Comparison of ENCODE assay signal across 10 mouse cellular contexts in genomic region chr4:133929278-133929670, GRCm38 (mm10). TPM values are rescaled to one million over a fixed set of nuclear protein-coding genes. Genes with fewer than 3 reads are reported as not detected.
DNase-seq lines count a peak whose midpoint lies in the region; ATAC-seq lines count a peak whose summit lies in the region.
"Had no signal": no experiment of that assay in that cellular context is flagged by ENCODE, and none has a peak within 500 bp of the region (broad histone marks: within the 10 kb centered on the region; RNA-seq: fewer than 3 reads in every experiment).

No protein-coding gene starts in this region.

- H3K36me3 ChIP-seq in megakaryocyte, embryonic 14.5 days (replicated peaks; ENCODE audit: low read length) = no peaks in the 10 kb centered on the region
- no peaks in the 10 kb centered on the region for H3K36me3 ChIP-seq in intestine, embryonic 15.5 days
- H3K36me3 ChIP-seq in liver, embryonic 13.5 days = no peaks in the 10 kb centered on the region
- no peaks in the 10 kb centered on the region for H3K36me3 ChIP-seq in hindbrain, embryonic 11.5 days (ENCODE audit: control insufficient read depth, insufficient read depth, low read length)
- H3K36me3 ChIP-seq: neural tube, embryonic 13.5 days had no signal

- no peaks in the 10 kb centered on the region for H3K9me3 ChIP-seq in megakaryocyte, embryonic 14.5 days
- H3K9me3 ChIP-seq in intestine, embryonic 15.5 days = no peaks in the 10 kb centered on the region
- H3K9me3 ChIP-seq in liver, embryonic 13.5 days (replicated peaks) = no peaks in the 10 kb centered on the region
- no peaks in the 10 kb centered on the region for H3K9me3 ChIP-seq in hindbrain, embryonic 11.5 days (ENCODE audit: control insufficient read depth, low read length)
- H3K9me3 ChIP-seq: neural tube, embryonic 13.5 days had no signal

- H3K4me1 ChIP-seq in megakaryocyte, embryonic 14.5 days = peaks cover 56% of the 10 kb centered on the region
- H3K4me1 ChIP-seq in intestine, embryonic 15.5 days (replicated peaks) = 0 out of 2 replicates have a peak, but pooled peaks cover 6% of the 10 kb centered on the region
- H3K4me1 ChIP-seq in liver, embryonic 13.5 days (replicated peaks) = peaks cover 22% of the 10 kb centered on the region
- H3K4me1 ChIP-seq in hindbrain, embryonic 11.5 days (replicated peaks; ENCODE audit: control insufficient read depth, insufficient read depth, low read length) = no peaks in the 10 kb centered on the region
- H3K4me1 ChIP-seq: neural tube, embryonic 13.5 days had no signal

- no peak for DNase-seq in liver, embryonic 13.5 days
- peak; percentile 35 for DNase-seq in testis, postnatal 10 days (ENCODE audit: low spot score)
- DNase-seq in right cerebral cortex, postnatal 14 days = no peak
- no peak for DNase-seq in thymus, postnatal 14 days
- DNase-seq in hindbrain, embryonic 11.5 days (ENCODE audit: low spot score) = no peak

- ATAC-seq in megakaryocyte, adult 5-6 weeks (ENCODE audit: poor library complexity, severe bottlenecking) = no peak
- no peak for ATAC-seq in intestine, embryonic 15.5 days
- no peak for ATAC-seq in liver, embryonic 13.5 days (ENCODE audit: low read depth)
- ATAC-seq in hindbrain, embryonic 11.5 days (ENCODE audit: low FRiP score) = no peak
- ATAC-seq: Patski had no signal

- H3K4me3 ChIP-seq in megakaryocyte, embryonic 14.5 days (replicated peaks) = peak overlapping the region; percentile 86
- H3K4me3 ChIP-seq in intestine, embryonic 15.5 days (replicated peaks) = no peak overlapping the region
- no peak overlapping the region for H3K4me3 ChIP-seq in liver, embryonic 13.5 days (replicated peaks)
- H3K4me3 ChIP-seq in hindbrain, embryonic 11.5 days (ENCODE audit: low read depth, low read length) = no peak overlapping the region
- H3K4me3 ChIP-seq: neural tube, embryonic 13.5 days had no signal

- 0 out of 2 replicates have a peak overlapping the region, but pooled peaks have one; percentile 11 for H3K27ac ChIP-seq in intestine, embryonic 15.5 days
- H3K27ac ChIP-seq in liver, embryonic 13.5 days = peak overlapping the region; percentile 71
- no peak overlapping the region for H3K27ac ChIP-seq in hindbrain, embryonic 11.5 days (ENCODE audit: low read depth, low read length)
- H3K27ac ChIP-seq: neural tube, embryonic 13.5 days had no signal

- H3K4me2 ChIP-seq in intestine, embryonic 15.5 days (replicated peaks) = 0 out of 2 replicates have a peak overlapping the region, but pooled peaks have one; percentile 22
- peak overlapping the region; percentile 46 for H3K4me2 ChIP-seq in liver, embryonic 13.5 days
- no peak overlapping the region for H3K4me2 ChIP-seq in hindbrain, embryonic 11.5 days (replicated peaks; ENCODE audit: low read depth, low read length)
- H3K4me2 ChIP-seq: neural tube, embryonic 13.5 days had no signal

- no peaks in the 10 kb centered on the region for H3K27me3 ChIP-seq in megakaryocyte, embryonic 14.5 days (replicated peaks)
- no peaks in the 10 kb centered on the region for H3K27me3 ChIP-seq in intestine, embryonic 15.5 days (replicated peaks)
- no peaks in the 10 kb centered on the region for H3K27me3 ChIP-seq in liver, embryonic 13.5 days
- H3K27me3 ChIP-seq in hindbrain, embryonic 11.5 days (ENCODE audit: control insufficient read depth, insufficient read depth, low read length) = no peaks in the 10 kb centered on the region
- H3K27me3 ChIP-seq: neural tube, embryonic 13.5 days; Patski had no signal

- 15% methylated on average over 7 of the region's 7 CpGs for WGBS in intestine, embryonic 15.5 days
- 10% methylated on average over 7 of the region's 7 CpGs for whole genome bisulfite sequencing in liver, embryonic 13.5 days (ENCODE audit: insufficient replicate concordance)
- WGBS in hindbrain, embryonic 11.5 days = 43% methylated on average over 7 of the region's 7 CpGs

- no peak overlapping the region for H3K9ac ChIP-seq in intestine, embryonic 15.5 days
- 0 out of 2 replicates have a peak overlapping the region, but pooled peaks have one; percentile 23 for H3K9ac ChIP-seq in liver, embryonic 13.5 days
- H3K9ac ChIP-seq in hindbrain, embryonic 11.5 days (ENCODE audit: low read depth, low read length) = no peak overlapping the region
- H3K9ac ChIP-seq: neural tube, embryonic 13.5 days had no signal

RNA-seq across cellular contexts. Expression of gene Hmgn2, which starts 39.2 kb away (rescaled TPM):
- polyA plus RNA-seq in megakaryocyte, embryonic 14.5 days (2012; ENCODE audit: insufficient read depth, low replicate concordance) = 89.8 and 993 TPM in 2 replicates
- 1,486 and 1,526 TPM in 2 replicates for total RNA-seq in megakaryocyte, adult 5-6 weeks (2015)
- 700 and 725 TPM in 2 replicates for total RNA-seq in megakaryocyte, adult 5-6 weeks (2017)
- 1,763 and 2,086 TPM in 2 replicates for polyA plus RNA-seq in intestine, embryonic 15.5 days (2015; fragmentation: Nextera tagmentation; extraction: Ambion mirVana)
- polyA plus RNA-seq in liver, embryonic 13.5 days (2015; fragmentation: Nextera tagmentation; extraction: Ambion mirVana) = 779 and 917 TPM in 2 replicates
- polyA plus RNA-seq in hindbrain, embryonic 11.5 days (2014; fragmentation: Nextera tagmentation; extraction: Ambion mirVana) = 3,330 and 3,354 TPM in 2 replicates

RNA-seq across cellular contexts. Expression of gene Rps6ka1, which starts 41.7 kb away (rescaled TPM):
- 35.6 and 41.3 TPM in 2 replicates for polyA plus RNA-seq in megakaryocyte, embryonic 14.5 days (2012; ENCODE audit: insufficient read depth, low replicate concordance)
- 109 and 112 TPM in 2 replicates for total RNA-seq in megakaryocyte, adult 5-6 weeks (2015)
- 156 and 160 TPM in 2 replicates for total RNA-seq in megakaryocyte, adult 5-6 weeks (2017)
- 124 and 133 TPM in 2 replicates for polyA plus RNA-seq in intestine, embryonic 15.5 days (2015; fragmentation: Nextera tagmentation; extraction: Ambion mirVana)
- polyA plus RNA-seq in liver, embryonic 13.5 days (2015; fragmentation: Nextera tagmentation; extraction: Ambion mirVana) = 50.3 and 54.2 TPM in 2 replicates
- polyA plus RNA-seq in hindbrain, embryonic 11.5 days (2014; fragmentation: Nextera tagmentation; extraction: Ambion mirVana) = 27.9 and 28.7 TPM in 2 replicates
